Mouse (Mus musculus) CH12.LX (cell line): ENCODE measurements at regions not wholly inside any gene's neighbourhood (a gene's known extent, or its start where the extent isn't known, plus 50 kb on each side); places are given as distances from the start of the nearest gene placed in this dataset.

Experiments used
- CTCF ChIP-seq, 2 experiments: IDR thresholded peaks in 1 of 2; conservative IDR thresholded peaks in 1 of 2; 2 replicates each; pipeline ENCODE4 v1.5.1; 2011 to 2012; ENCODE audit warnings: low read depth in 2 of 2, low read length in 2 of 2, improper control_type of control experiment in 1 of 2, inconsistent platforms in 1 of 2, mild to moderate bottlenecking in 1 of 2, moderate library complexity in 1 of 2
- IRF4 ChIP-seq: IDR thresholded peaks from 2 replicates; pipeline ENCODE4 v1.6.1; 2014; ENCODE audit warnings: low read depth, mild to moderate bottlenecking, inconsistent platforms, low read length, improper control_type of control experiment
- NRF1 ChIP-seq: IDR thresholded peaks from 2 replicates; pipeline ENCODE4 v1.6.1; 2014; ENCODE audit warnings: low read depth, mild to moderate bottlenecking, inconsistent platforms, low read length, improper control_type of control experiment, moderate library complexity
- POLR2A ChIP-seq: IDR thresholded peaks from 2 replicates; pipeline ENCODE4 v1.6.1; 2011; ENCODE audit warnings: low read depth, mild to moderate bottlenecking, improper control_type of control experiment, low read length
- RAD21 ChIP-seq: IDR thresholded peaks from 2 replicates; pipeline ENCODE4 v1.6.1; 2011; ENCODE audit warnings: low read depth, mild to moderate bottlenecking, low read length, improper control_type of control experiment, moderate library complexity
- UBTF ChIP-seq: IDR thresholded peaks from 2 replicates; pipeline ENCODE4 v1.6.1; 2012; ENCODE audit warnings: low read depth, mild to moderate bottlenecking, inconsistent platforms, low read length, improper control_type of control experiment, moderate library complexity
- USF1 ChIP-seq: IDR thresholded peaks from 2 replicates; pipeline ENCODE4 v1.6.1; 2014; ENCODE audit warnings: low read depth, mild to moderate bottlenecking, inconsistent platforms, low read length, improper control_type of control experiment

DNA sequence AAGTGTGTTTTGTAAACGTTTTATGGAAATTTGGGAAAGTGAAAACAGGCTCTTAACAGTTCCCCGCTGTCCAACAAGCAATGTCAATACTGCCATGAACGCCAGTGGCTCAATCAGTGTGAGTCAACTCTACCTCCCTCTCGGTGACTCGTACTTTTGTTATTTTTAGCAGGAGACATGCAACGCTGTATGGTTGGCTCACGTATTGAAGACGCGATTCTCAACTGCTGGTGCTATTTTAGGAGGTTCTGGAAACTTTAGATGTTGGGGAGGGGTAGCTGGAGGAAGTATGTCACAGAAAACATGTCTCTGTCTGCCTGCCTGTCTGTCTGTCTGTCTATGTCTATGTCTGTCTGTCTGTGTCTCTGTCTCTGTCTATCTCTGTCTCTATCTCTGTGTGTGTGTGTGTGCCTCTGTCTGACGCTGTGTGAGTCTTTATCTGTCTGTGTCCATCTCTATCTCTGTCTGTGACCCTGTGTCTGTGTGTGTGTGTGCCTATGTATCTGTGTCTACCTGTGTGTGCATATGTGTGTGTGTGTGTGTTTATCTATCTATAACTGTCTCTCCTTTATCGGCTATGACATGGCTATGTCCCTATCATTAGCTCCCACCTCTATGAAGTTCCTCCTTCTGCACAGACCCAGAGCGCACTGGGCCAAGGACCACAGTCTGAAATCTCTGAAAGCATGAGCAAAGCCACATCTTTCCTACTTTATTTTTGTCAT, 283.9 kb upstream of the Runx1 start:
- peak; percentile 73 for TF ChIP-seq IRF4
- no peak for TF ChIP-seq CTCF (conservative IDR thresholded peaks at IDR 0.05 in 1 of 2, IDR thresholded peaks at IDR 0.05 in 1 of 2; ENCODE audit: low read depth in 2 of 2, low read length in 2 of 2)
- TF ChIP-seq RAD21, result no peak
- no peak for TF ChIP-seq UBTF
- TF ChIP-seq USF1, result no peak
- TF ChIP-seq NRF1, result no peak
- no peak for TF ChIP-seq POLR2A
